Mouse (Mus musculus): ENCODE data around the gene Dctn3.

- TF ChIP-seq CTCF (IDR thresholded peaks at IDR 0.05; ENCODE audit: low read depth) (no peak), EP300 (IDR thresholded peaks at IDR 0.05; ENCODE audit: low read depth) (no peak)
Observed at GRCm38 (mm10) chr4:41715082-41715481, 7.9 kb downstream of the Dctn3 start.

Measured in liver, postnatal 0 days (tissue).